Mouse (Mus musculus): ENCODE data around the gene Tnfrsf9.

- TF ChIP-seq POLR2A (IDR thresholded peaks at IDR 0.05; ENCODE audit: extremely low read depth, insufficient read depth, low read length), result no peak
- TF ChIP-seq CTCF (IDR thresholded peaks at IDR 0.05; ENCODE audit: low read depth, low read length), result no peak
Measured at GRCm38 (mm10) chr4:150979455-150979854, 65.1 kb downstream of the Tnfrsf9 start.

Measured in liver, adult 2 months (tissue).